Mouse (Mus musculus) frontal cortex, postnatal 36 days (tissue): Measurements from ENCODE around the gene Lad1.

Experiments
- DNase-seq, 2 experiments: peaks; one replicate each; pipeline ENCODE4 v3.0.0; 2022; ENCODE audit warnings: low spot score in 2 of 2

Lad1 gene

DNA sequence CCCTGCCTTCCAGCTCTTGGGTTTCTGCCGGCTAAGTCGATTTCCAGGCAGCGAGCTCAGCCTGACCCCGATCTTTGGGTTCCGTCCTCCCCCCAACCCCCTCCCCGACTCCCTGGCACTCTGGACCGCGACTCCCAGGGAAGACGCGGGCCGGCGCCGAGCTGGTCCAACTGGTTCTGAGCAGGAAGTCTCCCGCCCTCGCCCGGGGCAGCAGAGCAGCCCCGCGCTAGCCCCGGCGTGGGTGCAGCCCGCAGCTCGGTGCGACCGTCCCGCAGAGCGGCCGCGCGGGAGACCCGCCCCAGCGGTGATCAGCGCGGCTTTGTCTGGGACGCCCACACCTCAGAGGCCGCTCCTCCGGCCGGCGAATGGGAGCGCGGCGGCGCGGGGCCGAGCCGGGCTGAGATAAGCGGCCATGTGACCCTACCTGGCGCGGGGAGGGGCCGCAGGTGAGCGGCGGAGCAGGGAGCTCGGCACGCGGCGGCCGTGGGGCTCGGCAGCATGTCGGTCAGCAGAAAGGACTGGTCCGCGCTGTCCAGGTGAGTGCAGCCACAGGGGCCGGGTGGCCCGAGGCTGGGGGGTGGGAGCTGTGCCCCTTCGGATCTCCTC lies at the start of gene Lad1:
Gene Lad1 (plus strand): TSS at position 118 of the 606 bp plus-strand sequence.
- DNase-seq, result no peak

DNA sequence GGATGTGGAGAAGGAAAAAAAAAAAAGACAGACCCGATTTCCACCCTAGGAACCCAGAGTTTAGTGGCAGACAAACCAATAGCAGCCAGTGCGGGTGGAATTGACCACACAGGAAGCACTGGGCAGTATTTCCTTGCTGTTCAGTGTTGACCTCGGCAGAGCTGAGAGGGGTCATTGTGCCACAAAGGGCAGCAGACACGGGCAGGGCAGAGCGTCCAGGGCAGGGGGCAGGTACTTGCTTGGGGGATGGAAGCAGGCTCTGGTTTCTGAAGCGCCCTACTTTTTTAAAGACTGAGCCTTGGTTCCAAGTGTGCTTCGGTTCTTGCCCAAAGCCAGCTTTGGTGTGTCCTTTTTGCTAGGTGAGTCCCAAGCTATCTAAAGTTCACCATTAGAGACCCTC lies 48.2 kb upstream of the Lad1 start:
- no peak for DNase-seq

DNA sequence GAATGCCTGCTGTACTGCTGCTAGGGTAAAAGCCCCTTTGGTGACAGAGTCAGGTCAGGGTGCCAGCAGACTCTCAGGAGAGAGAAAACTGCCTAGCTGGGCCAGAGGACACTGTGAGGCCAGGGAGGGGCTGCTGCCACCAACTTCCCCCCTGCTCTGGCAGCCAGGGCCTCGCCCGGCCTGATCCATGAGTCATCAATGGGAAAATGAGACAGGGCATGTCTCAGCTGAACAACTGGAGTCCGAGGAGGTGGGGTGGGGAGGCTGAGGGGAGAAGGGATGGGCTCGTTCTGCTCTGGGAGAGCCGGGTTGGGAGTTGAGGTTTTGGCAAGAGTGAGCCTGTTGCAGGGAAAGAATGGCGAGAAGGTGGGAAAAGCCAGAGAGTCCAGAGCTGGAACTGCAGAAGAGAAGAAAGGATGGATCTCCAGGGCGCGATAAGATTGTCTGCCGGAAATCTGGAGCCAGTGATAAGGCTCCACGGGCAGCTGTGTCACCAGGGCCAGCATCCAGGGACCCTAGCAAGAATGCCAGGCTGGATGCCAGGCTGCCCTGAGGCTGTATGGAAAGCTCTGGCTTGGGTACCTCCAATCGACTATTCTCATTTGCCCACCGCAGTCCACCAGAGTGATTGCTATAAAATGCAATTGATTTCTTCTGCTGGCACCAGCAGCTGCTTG lies 47.4 kb upstream of the Lad1 start:
- no peak for DNase-seq

DNA sequence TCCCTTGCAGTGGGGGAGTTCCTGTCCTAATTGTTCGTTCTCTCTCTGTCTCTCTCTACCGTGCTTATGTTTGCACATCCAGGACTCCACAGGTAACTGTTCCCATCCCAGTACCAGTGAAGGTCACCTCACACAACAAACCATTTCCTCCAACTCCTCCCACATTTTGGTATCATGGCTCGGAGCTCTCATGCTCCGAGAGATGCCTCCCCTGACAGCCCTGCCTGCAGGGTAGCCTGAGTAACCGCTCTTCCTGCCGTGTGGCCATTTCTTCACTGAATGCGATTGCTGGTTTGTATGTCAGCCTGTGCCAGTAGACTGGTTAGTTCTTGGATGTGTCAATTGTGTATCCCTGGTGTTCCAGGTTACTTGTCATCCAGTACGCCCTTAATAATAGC lies 46.8 kb upstream of the Lad1 start:
- DNase-seq, result no peak

DNA sequence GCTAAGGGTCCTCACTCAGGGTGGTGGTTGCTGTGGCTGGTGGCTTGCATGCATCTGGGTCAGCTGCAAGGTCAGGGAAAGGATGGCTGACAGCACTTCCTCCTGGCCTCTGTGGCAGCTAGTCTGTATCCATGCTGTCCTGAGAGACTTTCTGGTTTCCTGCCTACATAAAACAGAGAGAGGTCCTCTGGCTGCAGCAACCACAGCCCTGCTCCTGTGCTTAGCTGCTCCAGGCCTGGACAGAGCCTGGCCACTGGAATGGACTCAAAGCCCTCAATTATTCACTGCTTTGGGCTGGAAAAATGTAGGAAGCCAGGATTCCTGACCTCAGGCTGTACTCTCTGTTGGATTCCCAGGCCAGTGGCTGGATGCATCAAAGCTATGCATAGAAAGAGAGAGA lies 41.8 kb upstream of the Lad1 start:
- no peak for DNase-seq

DNA sequence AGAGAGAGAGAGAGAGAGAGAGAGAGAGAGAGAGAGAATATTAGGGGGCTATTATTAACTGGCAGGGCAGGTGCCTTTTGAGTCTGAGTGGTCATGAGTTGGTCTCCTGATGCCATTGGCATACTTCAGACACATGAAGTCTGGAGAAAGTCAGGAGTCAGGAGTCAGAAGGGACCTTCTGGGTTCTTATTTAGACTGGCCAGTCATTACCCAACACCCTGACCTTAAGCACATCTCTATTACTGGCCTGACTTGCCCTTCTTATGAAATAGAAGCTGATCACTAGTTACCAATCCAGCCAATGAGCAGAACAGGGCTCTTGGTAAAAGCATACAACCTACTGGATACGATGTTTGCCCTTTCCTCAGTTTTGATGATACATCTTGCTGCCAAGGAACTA lies 41.4 kb upstream of the Lad1 start:
- DNase-seq, result no peak

DNA sequence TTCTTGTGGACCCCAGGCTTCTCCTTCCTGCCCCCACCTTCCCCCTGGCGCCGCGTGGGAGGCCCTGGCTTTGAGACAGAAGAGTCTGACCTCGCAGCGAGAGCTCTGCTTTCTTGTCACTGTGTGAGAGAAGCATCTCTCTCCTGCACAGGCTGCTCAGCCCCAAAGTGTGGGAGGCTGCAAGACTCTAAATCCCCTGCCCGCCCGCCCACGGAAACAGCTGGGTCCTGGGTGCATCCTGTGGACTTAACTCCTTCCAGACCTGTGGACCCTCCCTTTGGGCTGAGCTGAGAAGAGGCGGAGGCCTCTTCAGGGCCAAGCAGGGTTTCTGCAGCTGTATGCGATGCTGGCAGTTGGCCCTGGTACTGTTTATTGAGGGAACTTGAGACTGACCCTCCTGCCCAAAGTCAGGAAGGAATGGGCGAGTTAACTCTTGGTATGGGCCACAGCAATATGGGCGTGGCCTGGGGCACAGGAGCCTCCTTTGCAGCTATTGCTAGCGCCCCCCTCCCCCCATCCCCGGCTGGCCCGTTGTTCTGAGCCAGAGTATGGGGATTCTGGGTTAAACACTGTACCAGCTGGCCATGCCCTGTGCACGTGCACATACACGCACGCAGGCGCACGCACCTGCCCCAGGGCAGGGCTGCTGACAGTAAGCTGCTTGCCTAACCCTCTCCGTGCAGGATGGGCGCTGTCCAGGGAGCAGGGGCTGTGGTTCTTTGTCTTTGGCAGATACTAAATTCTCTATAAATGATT lies 39.4 kb upstream of the Lad1 start, which contains the start of gene Tnni1:
Gene Tnni1 (plus strand): TSS at position 655 of the 756 bp plus-strand sequence.
- no peak for DNase-seq

DNA sequence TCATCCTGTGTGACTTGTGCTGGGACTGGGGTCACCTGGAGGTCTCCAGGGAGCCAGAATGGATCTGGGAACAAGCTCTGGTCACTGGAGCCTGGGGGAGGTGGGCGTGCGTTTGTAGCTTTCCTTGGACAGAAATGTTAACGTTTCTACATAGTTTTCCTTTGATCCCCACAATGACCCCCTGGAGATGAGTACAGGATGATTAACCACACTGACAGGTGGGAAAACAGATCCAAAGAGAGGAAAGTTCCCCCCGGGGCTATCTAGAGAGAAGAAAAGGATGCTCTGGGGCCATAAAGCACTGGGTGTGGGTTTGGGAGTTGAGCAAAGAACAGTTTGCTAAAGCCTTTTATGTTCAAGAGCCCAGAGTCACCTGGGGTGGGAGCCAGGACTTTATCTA lies 37.7 kb upstream of the Lad1 start:
- no peak for DNase-seq

DNA sequence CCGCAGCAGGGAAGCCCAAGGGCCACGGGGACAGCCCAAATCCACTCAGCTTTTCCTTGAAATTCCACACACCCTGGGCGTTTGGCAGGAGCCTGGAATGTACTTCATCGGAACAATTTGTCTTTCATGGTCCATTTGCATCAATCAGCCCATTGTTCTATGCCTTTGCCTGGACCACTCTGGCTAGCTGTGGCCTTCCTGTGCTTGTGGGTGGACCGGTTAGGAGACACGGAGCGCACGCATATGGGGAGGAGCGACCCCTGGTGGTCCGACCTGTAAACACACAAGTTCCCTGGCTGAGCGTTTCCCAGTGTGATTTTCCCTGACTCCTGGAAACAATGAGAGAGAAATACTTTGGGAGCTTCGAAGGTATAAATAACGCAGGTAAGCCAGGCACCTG lies 37.2 kb upstream of the Lad1 start:
- peak; percentile 67 to 75 for DNase-seq

DNA sequence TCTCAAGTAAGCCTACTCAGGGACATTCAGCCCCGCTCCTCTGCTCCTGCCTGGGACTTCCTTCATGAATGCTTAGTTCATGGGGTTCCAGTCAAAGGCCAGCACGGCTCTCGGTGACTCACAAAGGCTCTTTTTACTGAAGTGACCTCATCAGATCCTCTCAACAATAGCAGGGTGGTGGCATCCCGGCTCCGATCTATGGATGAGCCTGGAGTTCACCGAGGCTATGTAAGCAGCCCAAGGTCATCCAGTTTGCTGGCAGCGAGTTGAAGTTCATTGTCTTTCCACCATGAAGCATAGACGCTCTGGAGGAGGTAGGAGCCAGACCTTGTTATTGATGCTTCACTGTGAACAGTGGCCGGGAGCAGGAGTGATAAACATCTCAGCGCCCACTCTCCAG lies 35.6 kb upstream of the Lad1 start:
- no peak for DNase-seq

DNA sequence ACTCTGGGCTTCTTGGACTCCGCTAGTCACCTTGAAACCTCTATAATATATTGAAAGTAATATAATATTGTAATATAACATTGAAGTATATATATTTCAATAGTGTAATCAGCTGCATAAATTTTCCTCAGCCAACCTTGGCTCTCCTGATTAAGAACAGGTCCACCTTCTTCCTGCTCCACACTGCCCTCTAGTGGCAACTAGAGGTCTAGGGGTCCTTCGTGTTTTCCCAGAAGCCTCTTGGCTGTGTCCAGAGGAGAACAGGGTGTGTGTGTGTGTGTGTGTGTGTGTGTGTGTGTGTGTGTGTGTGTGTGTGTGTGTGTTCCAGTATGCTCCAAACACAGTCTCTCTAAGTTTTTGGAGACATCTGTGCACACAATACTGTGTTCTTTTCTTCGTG lies 30.6 kb upstream of the Lad1 start:
- peak; percentile 62 to 72 for DNase-seq

DNA sequence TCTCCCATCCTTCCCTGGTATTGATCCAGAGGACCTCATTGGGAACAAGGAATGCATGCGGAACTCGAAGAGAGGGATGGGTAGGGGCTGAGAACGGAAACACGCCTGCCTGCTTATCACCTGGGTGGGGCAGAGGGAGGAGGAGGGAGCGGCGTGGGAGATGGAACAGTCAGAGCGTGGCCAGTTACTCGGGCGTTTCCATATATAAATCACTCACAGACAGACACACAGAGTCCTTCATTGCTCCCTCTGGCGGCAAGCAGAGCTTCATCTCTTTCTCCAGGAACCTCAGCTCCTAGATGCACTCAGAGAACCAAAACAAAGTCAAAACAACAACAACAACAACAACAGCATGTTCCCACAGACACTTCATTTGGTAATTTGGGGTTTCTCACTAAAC lies 29.7 kb upstream of the Lad1 start:
- no peak for DNase-seq

DNA sequence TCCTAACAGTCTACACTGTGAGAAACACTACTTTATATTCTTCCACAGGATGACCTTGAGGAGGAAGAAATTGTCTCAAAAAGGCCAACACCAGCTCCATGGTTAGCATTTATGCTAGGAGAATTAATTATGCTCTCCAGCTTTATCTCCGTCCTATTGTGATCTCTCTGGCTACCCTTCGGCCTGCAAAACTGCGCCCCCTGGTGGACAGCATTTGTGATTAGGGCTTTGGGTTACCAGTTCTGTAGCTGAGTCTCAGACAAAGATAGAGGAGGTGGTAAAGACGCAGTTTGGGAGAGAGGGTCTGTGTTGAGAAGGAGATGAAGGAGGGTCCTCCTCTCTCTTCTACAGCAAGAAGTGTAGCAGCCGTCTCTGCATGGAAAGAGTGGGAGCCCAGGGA lies 28.6 kb upstream of the Lad1 start:
- peak; percentile 66 to 67 for DNase-seq

DNA sequence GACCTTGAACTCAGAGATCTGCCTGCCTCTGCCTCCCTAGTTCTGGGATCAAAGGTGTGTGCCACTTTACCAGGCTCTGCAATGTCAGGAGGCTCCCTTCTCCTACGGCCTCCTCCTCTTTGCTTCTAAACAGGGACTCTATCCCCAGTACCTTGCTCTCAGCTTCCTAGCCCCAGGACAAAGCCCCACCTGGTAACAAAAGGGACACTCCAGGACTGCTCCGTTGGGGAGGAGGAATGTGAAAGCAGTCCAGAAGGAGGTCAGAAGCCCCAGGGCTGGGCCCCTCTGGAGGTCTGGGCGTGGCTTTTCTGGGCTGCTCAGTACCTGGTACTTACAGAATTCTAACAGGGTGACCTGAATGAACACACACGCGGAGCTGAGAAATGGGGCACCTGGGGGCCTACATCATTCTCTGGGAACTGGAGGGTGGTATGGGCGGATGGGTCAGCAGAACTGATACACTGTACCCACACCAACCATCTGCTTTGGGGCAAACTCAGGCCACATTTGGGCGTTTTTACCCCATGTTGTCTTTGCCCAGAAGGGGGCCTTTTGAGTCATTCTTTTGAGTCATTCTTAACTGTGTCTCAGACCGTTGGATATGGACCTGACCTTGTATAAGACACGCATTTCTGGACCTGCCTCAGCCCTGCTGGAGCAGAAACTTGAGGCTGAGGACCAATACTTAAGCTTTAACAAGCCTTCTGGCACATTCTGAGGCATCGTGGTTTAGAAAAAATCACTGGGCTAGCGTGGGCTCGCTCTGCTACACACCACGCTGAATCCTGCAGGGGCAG lies 26.1 kb upstream of the Lad1 start:
- no peak for DNase-seq

DNA sequence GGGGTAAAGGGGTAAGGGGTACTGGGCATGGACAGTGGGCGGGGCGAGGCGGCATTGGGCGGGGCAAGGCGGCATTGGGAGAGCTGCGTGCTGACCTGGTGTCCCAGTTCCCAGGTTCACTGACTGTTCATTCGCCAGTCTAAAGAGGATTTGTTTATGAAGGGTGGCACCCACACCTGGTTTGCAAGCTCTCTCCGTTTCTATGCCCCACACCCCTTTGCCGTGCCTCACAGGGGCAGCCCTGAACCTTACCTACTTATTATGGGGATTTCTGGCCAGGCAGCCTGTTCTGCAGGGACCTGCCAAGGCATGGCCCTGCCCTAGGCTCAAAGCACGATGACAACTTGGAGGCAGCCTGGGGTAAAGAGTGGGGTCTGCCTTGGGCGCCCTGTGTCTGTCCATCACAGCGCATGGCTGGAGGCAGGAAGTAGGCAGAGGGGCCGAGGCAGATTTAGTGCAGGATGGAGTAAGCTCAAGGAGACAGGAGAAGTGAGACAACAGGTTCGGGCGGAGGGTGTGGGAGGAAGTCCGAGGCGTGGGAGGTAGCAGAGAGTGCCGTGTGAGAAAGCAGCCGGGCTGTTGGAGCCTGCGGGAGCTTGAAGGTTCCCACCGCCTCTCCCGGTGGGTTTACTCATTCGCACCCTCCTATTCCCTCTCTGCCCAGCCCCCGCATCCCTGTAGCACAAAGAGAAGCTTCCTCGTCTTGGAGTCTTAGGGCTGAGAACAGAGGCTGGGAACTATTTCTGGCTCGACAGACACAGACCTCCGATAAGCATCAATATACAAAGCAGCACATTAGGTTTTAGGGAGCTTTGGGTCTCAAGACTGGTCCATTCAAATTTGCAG lies 24.8 kb upstream of the Lad1 start:
- DNase-seq, result peak; percentile 74 to 76

DNA sequence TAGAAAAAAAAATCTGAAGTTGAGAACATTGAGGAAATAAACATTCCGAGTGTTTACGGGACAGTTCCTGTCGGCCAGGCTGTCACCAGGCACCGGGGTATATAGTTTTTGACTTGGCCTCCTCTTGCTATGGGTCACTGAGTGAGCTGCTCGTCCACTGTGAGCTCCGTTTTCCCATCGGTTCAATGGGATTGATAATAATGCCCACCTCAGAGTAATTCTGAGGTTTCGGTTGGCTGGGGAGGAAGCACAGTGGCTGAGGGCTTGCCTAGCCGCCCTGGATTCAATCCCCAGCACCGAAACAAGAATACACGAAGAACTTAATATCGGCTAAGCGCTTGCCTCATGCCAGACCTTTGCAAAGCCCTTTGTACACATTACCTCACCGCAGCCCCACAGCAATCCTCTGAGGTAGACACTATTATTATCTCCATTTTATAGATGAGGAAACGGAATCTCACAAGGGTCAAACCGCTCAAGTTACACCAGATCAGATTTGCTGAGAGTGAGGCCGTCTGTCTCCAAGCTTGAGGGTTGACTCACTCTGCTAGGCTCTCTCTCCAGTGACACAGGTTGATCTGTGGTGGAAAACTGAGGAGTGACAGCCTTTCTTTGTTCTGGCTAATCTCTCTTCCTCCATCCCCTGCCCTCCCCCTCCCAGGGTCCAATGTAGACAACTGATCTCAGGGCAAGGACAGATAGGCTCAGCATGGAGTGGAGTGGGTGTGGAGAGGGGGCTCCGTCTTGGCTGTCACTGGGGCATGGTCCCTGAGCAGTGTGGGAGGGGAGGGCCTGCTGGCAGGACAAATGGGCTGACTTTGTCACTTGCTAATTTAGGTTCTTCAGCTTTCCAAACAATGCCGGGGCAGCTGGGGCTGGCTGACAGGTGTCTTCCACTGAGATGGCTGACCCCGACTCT lies 23.9 kb upstream of the Lad1 start:
- no peak for DNase-seq

DNA sequence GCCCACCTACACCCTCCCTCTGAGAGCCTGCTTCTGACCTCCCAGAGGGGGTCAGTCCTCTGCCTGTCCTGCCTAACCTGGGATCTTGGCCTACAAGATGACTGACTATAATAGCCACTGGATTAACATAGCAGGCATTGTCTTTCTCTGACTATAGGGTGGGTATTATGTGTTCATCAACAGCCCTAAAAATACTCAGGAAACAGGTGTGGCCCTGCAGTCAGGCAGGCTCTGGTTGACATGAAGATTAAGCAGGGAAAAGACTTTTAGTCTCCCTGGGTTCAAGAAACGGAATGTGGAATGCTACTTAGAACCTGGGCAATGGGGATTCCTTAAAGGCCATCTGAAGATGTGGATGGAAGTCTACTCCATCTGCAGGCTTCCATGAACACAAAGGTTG lies 19.9 kb upstream of the Lad1 start:
- DNase-seq, result no peak

DNA sequence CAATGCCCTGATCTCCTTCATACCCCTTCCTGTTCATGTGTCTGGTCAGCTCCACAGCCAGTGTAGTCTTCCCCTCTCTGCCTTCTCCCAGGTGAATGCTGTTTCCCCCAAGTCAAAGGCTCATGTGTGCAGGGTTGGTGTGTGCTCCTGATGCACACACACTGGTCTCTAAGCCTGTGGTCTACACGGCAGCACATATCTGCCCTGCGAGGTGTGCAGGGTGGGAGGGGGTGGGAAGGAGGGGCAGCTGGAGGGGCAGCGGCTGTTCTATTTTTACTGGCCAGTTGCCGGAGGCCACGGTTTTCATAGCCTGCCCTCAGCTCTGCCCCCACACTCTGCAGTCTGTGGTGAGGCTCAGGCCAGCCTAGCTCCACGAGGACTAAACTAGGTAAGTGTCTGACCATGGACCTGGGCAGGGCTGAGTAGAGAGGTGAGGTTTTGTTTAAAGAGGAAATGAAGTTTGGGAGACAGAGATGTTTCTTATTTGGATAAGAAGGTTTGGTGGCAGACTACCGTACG lies 19.2 kb upstream of the Lad1 start:
- no peak for DNase-seq

DNA sequence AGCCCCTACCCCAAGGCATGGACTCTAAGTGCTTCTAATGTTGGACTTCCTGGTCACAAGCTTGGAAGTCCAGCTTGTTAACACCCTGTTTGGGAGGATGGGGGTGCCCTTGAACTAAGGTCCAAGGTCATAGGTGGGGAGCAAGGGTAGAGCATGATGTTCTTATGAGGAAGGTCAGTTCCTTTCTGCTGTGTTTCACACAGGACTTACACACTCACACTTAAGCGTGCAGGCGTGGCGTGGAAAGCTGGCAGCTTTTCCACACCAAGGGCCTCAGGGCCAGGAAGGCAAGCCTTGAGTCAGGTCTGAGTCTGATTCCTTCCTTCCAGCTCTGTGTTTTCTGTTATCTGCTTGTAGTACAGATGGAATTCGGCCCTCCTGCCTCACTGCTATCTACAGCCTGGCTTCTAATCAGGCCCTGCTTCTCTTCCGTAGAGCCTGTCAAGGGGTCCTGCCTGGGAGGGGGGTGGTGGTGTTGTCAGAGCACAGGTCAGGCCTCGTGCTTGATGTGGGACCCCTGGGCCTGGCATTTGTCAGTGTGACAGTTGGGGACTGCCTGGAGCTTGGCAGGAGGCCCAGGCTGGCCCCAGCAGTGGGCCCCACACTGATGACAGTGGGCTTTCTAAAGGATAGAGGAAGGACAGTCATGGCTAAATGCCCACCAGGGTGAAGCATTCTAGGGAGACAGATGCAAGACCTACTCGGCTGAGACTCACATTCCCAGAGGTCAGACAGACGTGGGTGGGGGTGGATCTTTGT lies 18.0 kb upstream of the Lad1 start:
- DNase-seq, result no peak
